Mouse (Mus musculus): Measurements from ENCODE around the gene Vmn1r2. TPM values are rescaled to one million over a fixed set of nuclear protein-coding genes. Genes with fewer than 3 reads are reported as not detected.

The Vmn1r2 gene
- not detected for total RNA-seq (2023)

GRCm38 (mm10) chr4:3167020-3167419, at the start of gene Vmn1r2:
TSS of gene Vmn1r2 (plus strand) at chr4:3167320.

GRCm38 (mm10) chr4:3185258-3185657, 18.1 kb downstream of the Vmn1r2 start, which contains the start of gene Vmn1r3:
TSS of gene Vmn1r3 (minus strand) at chr4:3185358.

Other genes starting within 250 kb of the Vmn1r2 start
- not detected for gene Vmn1r3, start 18.0 kb downstream of the Vmn1r2 start, total RNA-seq (2023)

Measured in monocyte, adult 59 days (primary cell).